Mouse (Mus musculus) urinary bladder, postnatal 10 days (tissue): Measurements from ENCODE around the gene Dok3.

Experiments used
- DNase-seq: peaks from one replicate; pipeline ENCODE4 v3.0.0; 2022; ENCODE audit warnings: low spot score

Gene Dok3

DNA sequence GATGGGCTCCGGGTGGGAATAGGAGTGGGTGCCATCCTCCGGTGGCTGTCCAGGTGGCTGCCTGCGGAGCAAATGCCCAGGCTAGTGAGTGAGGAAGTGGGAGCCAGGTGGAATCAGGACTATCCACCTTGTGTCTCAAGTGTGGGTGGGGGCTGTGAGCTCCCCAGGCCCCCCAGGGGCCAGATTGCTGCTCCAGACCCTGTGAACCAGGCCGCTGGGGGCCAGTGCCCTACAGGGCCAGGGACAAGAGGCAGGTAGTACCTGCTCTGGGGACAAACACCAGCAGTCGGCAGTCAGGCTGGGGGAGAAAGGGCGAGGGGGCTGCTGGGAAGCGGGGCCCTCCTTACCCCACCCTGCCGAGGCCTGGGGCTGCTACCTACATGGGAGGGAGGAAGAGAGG lies 52.8 kb downstream of the Dok3 start:
- DNase-seq = no peak

DNA sequence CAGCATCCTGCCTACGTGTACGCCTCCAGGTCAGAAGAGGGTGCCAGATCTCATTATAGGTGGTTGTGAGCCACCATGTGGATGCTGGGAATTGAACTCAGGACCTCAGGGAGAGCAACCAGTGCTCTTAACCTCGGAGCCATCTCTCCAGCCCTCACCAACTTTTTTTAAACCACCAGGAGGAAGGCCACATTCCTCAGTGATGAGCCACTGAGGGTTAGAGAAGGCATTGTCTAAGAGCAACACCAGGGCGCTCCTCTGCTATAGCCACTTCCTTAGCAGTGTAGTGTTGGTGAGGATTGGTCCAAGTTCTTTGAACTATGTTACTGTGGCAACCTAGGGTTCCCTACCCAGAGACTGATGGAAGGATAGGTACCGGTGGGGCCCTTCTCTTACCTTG lies 53.3 kb downstream of the Dok3 start:
- no peak for DNase-seq

DNA sequence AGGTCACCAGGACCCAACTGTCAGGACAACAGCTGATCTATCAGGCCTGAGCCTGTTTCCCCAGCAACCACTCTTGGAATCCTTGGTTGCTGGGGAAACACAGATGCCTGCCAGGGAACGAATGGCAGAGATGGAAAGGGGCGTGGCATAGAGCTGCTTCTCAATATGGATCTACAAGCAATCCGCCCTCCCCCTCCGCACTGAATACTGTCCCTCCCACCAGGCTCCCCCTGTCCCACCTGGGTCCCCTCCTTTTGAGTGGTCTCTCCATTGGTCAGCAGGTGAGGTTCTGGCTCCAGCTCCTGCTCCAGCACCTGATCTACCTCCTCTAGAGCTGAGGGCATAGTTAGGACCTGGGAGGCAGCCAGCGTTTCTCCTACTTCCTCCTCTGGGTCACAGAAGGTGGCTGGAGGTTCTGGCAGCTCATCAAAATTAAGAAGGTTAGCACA lies 54.5 kb downstream of the Dok3 start:
- DNase-seq = no peak

DNA sequence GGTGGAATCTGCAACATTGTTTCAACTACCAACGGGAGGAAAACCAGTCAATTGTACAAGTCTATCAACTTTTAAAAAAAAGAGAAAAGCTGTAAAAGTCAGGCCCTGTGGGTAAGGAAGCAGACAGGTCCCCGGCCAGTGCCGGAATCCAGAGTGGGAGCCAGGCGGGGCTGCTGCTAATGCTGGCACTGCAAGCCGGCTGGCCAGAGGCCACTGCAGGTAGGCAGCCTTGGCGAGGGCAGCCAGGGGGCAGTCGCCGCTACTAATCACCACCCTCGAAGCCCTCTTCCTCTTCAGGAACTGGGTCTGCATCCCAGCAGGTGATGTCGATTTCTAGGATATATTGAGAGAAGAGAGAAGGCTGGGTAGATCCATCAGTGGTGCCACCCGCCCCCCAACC lies 55.1 kb downstream of the Dok3 start:
- no peak for DNase-seq
